Mouse (Mus musculus): ENCODE data around the gene Sstr3. TPM values are rescaled to one million over a fixed set of nuclear protein-coding genes. Genes with fewer than 3 reads are reported as not detected.

Gene Sstr3
- polyA plus RNA-seq, 1 experiment from 2014 or later = not detected

- ATAC-seq (ENCODE audit: borderline replicate concordance, extremely low read depth, low FRiP score, low TSS enrichment) = no peak
- H3K9me3 ChIP-seq = no peaks in the 10 kb centered on the region
- peak overlapping the region; percentile 37; the same call in 1 of the 2 replicates for H3K27ac ChIP-seq
- H3K27me3 ChIP-seq = peaks cover 13% of the 10 kb centered on the region; the same call in 1 of the 2 replicates
- peaks cover 15% of the 10 kb centered on the region; the same call in 1 of the 2 replicates for H3K4me1 ChIP-seq
- no peak overlapping the region for H3K4me2 ChIP-seq
- no peaks in the 10 kb centered on the region for H3K36me3 ChIP-seq
- no peak overlapping the region for H3K4me3 ChIP-seq
- 17% methylated on average over 3 of the region's 3 CpGs for WGBS
- no peak overlapping the region for H3K9ac ChIP-seq
Measured at GRCm38 (mm10) chr15:78541606-78542005, 2.9 kb downstream of the Sstr3 start.

GRCm38 (mm10) chr15:78541036-78541435 is 3.4 kb downstream of the Sstr3 start:
- H3K4me1 ChIP-seq = peaks cover 15% of the 10 kb centered on the region; the same call in 1 of the 2 replicates
- no peaks in the 10 kb centered on the region for H3K36me3 ChIP-seq
- no peak for ATAC-seq (ENCODE audit: borderline replicate concordance, extremely low read depth, low FRiP score, low TSS enrichment)
- WGBS = 55% methylated on average over 3 of the region's 3 CpGs
- H3K4me2 ChIP-seq = no peak overlapping the region
- H3K27me3 ChIP-seq = peaks cover 13% of the 10 kb centered on the region; the same call in 1 of the 2 replicates
- H3K9ac ChIP-seq = no peak overlapping the region
- H3K4me3 ChIP-seq = no peak overlapping the region
- H3K9me3 ChIP-seq = no peaks in the 10 kb centered on the region
- 0 out of 2 replicates have a peak overlapping the region, but pooled peaks have one; percentile 37 for H3K27ac ChIP-seq

- 47% methylated on average over 10 of the region's 10 CpGs for WGBS
Measured at GRCm38 (mm10) chr15:78535723-78536421, 8.6 kb downstream of the Sstr3 start.

GRCm38 (mm10) chr15:78533346-78533835 is 11.1 kb downstream of the Sstr3 start:
- H3K27ac ChIP-seq = peak overlapping the region; percentile 85

More at GRCm38 (mm10) chr15:78535723-78536421, 8.6 kb downstream of the Sstr3 start:
- no peak overlapping the region for H3K9ac ChIP-seq
- no peak overlapping the region for H3K4me2 ChIP-seq
- no peaks in the 10 kb centered on the region for H3K27me3 ChIP-seq
- H3K36me3 ChIP-seq = no peaks in the 10 kb centered on the region
- ATAC-seq (ENCODE audit: borderline replicate concordance, extremely low read depth, low FRiP score, low TSS enrichment) = no peak
- H3K4me1 ChIP-seq = peaks cover 18% of the 10 kb centered on the region
- no peaks in the 10 kb centered on the region for H3K9me3 ChIP-seq
- no peak overlapping the region for H3K4me3 ChIP-seq
- H3K27ac ChIP-seq = no peak overlapping the region

GRCm38 (mm10) chr15:78532566-78533345 is 11.7 kb downstream of the Sstr3 start:
- H3K9me3 ChIP-seq = no peaks in the 10 kb centered on the region
- H3K4me2 ChIP-seq = peak overlapping the region; percentile 53
- peak overlapping the region; percentile 1; the same call in 1 of the 2 replicates for H3K9ac ChIP-seq
- H3K4me1 ChIP-seq = peaks cover 49% of the 10 kb centered on the region
- no peaks in the 10 kb centered on the region for H3K27me3 ChIP-seq
- H3K36me3 ChIP-seq = no peaks in the 10 kb centered on the region
- WGBS = 58% methylated on average over 10 of the region's 10 CpGs
- no peak overlapping the region for H3K4me3 ChIP-seq
- peak overlapping the region; percentile 85 for H3K27ac ChIP-seq
- 0 out of 2 replicates have a peak, but pooled peaks have one; percentile 2 for ATAC-seq (ENCODE audit: borderline replicate concordance, extremely low read depth, low FRiP score, low TSS enrichment)

More at GRCm38 (mm10) chr15:78533346-78533835, 11.1 kb downstream of the Sstr3 start:
- Histone ChIP-seq H3K36me3 (no peaks in the 10 kb centered on the region), H3K27me3 (no peaks in the 10 kb centered on the region), H3K9me3 (no peaks in the 10 kb centered on the region), H3K4me3 (no peak overlapping the region), H3K4me1 (peaks cover 43% of the 10 kb centered on the region), H3K9ac (no peak overlapping the region), H3K4me2 (no peak overlapping the region)
- no peak for ATAC-seq (ENCODE audit: borderline replicate concordance, extremely low read depth, low FRiP score, low TSS enrichment)
- 47% methylated on average over 10 of the region's 10 CpGs for WGBS

- Histone ChIP-seq H3K4me2 (peak overlapping the region; percentile 53), H3K36me3 (no peaks in the 10 kb centered on the region), H3K9ac (peak overlapping the region; percentile 36), H3K27me3 (no peaks in the 10 kb centered on the region), H3K4me1 (peaks cover 55% of the 10 kb centered on the region), H3K4me3 (peak overlapping the region; percentile 29), H3K27ac (peak overlapping the region; percentile 85), H3K9me3 (no peaks in the 10 kb centered on the region)
- peak; percentile 81 for ATAC-seq (ENCODE audit: borderline replicate concordance, extremely low read depth, low FRiP score, low TSS enrichment)
- WGBS = under 1% methylated on average over 25 of the region's 25 CpGs
Measured at GRCm38 (mm10) chr15:78531901-78532469, 12.5 kb downstream of the Sstr3 start.

GRCm38 (mm10) chr15:78531451-78531720 is 13.1 kb downstream of the Sstr3 start:
- Histone ChIP-seq H3K4me1 (peaks cover 55% of the 10 kb centered on the region), H3K36me3 (no peaks in the 10 kb centered on the region), H3K9me3 (no peaks in the 10 kb centered on the region), H3K27ac (peak overlapping the region; percentile 85), H3K4me2 (peak overlapping the region; percentile 53), H3K27me3 (no peaks in the 10 kb centered on the region), H3K4me3 (peak overlapping the region; percentile 29; the same call in 1 of the 2 replicates), H3K9ac (peak overlapping the region; percentile 36)
- 47% methylated on average over 4 of the region's 4 CpGs for WGBS
- ATAC-seq (ENCODE audit: borderline replicate concordance, extremely low read depth, low FRiP score, low TSS enrichment) = no peak

- Histone ChIP-seq H3K9ac (peak within 1 kb of the TSS; percentile 36), H3K36me3 (no peaks in the 10 kb centered on the region), H3K9me3 (no peaks in the 10 kb centered on the region), H3K27ac (peak within 1 kb of the TSS; percentile 85), H3K4me3 (peak within 1 kb of the TSS; percentile 29), H3K4me1 (peaks cover 55% of the 10 kb centered on the region), H3K4me2 (peak within 1 kb of the TSS; percentile 53), H3K27me3 (no peaks in the 10 kb centered on the region)
- 54% methylated on average over 17 of the region's 17 CpGs for WGBS
- no peak for ATAC-seq (ENCODE audit: borderline replicate concordance, extremely low read depth, low FRiP score, low TSS enrichment)
Measured at GRCm38 (mm10) chr15:78530671-78531450, 13.6 kb downstream of the Sstr3 start, which contains the start of gene C1qtnf6. Gene C1qtnf6, minus strand, starts transcription at chr15:78531416.

- WGBS = 68% methylated on average over 3 of the region's 3 CpGs
- peak overlapping the region; percentile 61 for H3K9ac ChIP-seq
- H3K4me2 ChIP-seq = peak overlapping the region; percentile 75; the same call in 1 of the 2 replicates
Measured at GRCm38 (mm10) chr15:78530141-78530540, 14.3 kb downstream of the Sstr3 start.

GRCm38 (mm10) chr15:78529428-78529990 is 15.0 kb downstream of the Sstr3 start:
- Histone ChIP-seq H3K27ac (peak overlapping the region; percentile 92), H3K9ac (peak overlapping the region; percentile 61), H3K4me3 (peak overlapping the region; percentile 47), H3K4me1 (peaks cover 55% of the 10 kb centered on the region), H3K4me2 (peak overlapping the region; percentile 75), H3K27me3 (no peaks in the 10 kb centered on the region), H3K9me3 (no peaks in the 10 kb centered on the region), H3K36me3 (no peaks in the 10 kb centered on the region)
- 1% methylated on average over 11 of the region's 15 CpGs for WGBS
- peak; percentile 67 for ATAC-seq (ENCODE audit: borderline replicate concordance, extremely low read depth, low FRiP score, low TSS enrichment)

More at GRCm38 (mm10) chr15:78530141-78530540, 14.3 kb downstream of the Sstr3 start:
- Histone ChIP-seq H3K36me3 (no peaks in the 10 kb centered on the region), H3K27ac (peak overlapping the region; percentile 92), H3K4me3 (peak overlapping the region; percentile 47; the same call in 1 of the 2 replicates), H3K27me3 (no peaks in the 10 kb centered on the region), H3K9me3 (no peaks in the 10 kb centered on the region), H3K4me1 (peaks cover 55% of the 10 kb centered on the region)
- no peak for ATAC-seq (ENCODE audit: borderline replicate concordance, extremely low read depth, low FRiP score, low TSS enrichment)
